Mouse (Mus musculus) liver, embryonic 14.5 days (tissue): ENCODE data around the gene Rps27a.
A peak's percentile ranks its signal among the peaks of the same experiment; 100 is the strongest.

Experiments
- CTCF ChIP-seq: IDR thresholded peaks from 2 replicates; pipeline ENCODE4 v1.5.1; 2016; ENCODE audit warnings: antibody characterized with exemption, low read depth, control low read depth
- EP300 ChIP-seq: IDR thresholded peaks from 2 replicates; pipeline ENCODE4 v1.6.1; 2016; ENCODE audit warnings: antibody characterized with exemption, low read depth

DNA sequence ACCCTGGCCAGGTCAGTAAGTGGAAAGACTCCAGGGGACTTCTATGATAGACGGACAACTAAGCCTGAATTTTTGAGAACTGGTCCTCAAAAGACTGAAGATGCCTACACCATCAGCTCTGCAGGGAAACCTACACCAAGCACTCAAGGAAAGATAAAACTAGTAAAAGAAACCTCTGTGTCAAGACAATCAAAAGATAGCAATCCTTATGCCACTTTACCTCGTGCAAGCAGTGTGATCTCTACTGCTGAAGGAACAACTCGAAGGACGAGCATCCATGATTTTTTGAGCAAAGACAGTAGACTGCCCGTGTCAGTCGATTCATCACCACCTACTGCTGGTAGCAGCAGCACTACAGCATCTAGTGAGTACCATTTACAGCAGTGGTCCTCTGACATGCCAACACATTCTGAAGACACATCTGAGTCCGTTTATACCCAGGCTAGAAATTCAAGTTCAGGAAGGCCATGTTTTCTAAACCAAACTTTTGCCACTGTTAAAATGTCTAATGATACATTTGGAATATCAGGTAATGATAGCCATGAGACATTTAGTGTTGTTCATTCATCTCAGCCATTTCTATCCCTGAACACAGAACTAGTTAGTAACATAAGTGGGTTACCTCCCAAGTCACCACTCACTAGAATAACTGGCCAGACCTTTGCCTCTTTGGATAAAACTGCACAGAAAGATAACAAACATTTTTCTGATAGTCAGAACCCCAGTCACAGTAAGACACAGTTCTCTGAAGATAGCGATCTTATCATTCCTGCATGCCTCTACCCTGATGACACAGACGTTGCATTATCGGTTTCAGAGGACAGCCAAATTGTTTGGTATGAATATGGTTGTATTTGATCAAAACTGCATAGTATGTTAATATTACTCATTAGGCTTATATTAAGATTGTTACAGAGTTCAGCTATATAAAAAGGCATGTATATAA, 43.7 kb downstream of the Rps27a start:
- TF ChIP-seq CTCF (no peak), EP300 (peak; percentile 92)
